Mouse (Mus musculus): ENCODE data around the gene Pqbp1.
"Not testable (repeated sequence)": the region's sequence is repeated elsewhere in the genome, so short reads cannot be mapped to it uniquely, and the experiment has no call there.

The Pqbp1 gene

GRCm38 (mm10) chrX:7898880-7899874 lies at the start of gene Pqbp1, which contains the start of gene Timm17b:
Pqbp1 (minus strand) TSS chrX:7899269.
Timm17b (plus strand) TSS chrX:7899357.
- DNase-seq (ENCODE audit: low read depth) = peak; percentile 94

- peak; percentile 94 for DNase-seq (ENCODE audit: low read depth)
Measured at GRCm38 (mm10) chrX:7947900-7948492, 48.9 kb upstream of the Pqbp1 start.

GRCm38 (mm10) chrX:7947108-7947899 lies 48.2 kb upstream of the Pqbp1 start, which contains the start of gene Hdac6:
Hdac6 (minus strand) TSS chrX:7947889.
- DNase-seq (ENCODE audit: low read depth) = no peak

GRCm38 (mm10) chrX:7945618-7946017 lies 46.5 kb upstream of the Pqbp1 start:
- DNase-seq (ENCODE audit: low read depth) = no peak

- DNase-seq (ENCODE audit: low read depth) = no peak
Measured at GRCm38 (mm10) chrX:7937667-7938066, 38.6 kb upstream of the Pqbp1 start.

GRCm38 (mm10) chrX:7936874-7937273 lies 37.8 kb upstream of the Pqbp1 start:
- no peak for DNase-seq (ENCODE audit: low read depth)

- no peak for DNase-seq (ENCODE audit: low read depth)
Measured at GRCm38 (mm10) chrX:7928270-7928790, 29.3 kb upstream of the Pqbp1 start, which contains the start of gene Eras. Eras (minus strand) TSS chrX:7928607.

- DNase-seq (ENCODE audit: low read depth) = no peak
Measured at GRCm38 (mm10) chrX:7927116-7927515, 28.0 kb upstream of the Pqbp1 start.

GRCm38 (mm10) chrX:7926266-7926665 lies 27.2 kb upstream of the Pqbp1 start:
- DNase-seq (ENCODE audit: low read depth) = no peak

GRCm38 (mm10) chrX:7922032-7922431 lies 23.0 kb upstream of the Pqbp1 start:
- no peak for DNase-seq (ENCODE audit: low read depth)

- DNase-seq (ENCODE audit: low read depth) = no peak
Measured at GRCm38 (mm10) chrX:7919601-7920383, 20.7 kb upstream of the Pqbp1 start, which contains the start of gene Pcsk1n. Pcsk1n (plus strand) TSS chrX:7919822.

GRCm38 (mm10) chrX:7917960-7918359 lies 18.9 kb upstream of the Pqbp1 start:
- peak; percentile 17 for DNase-seq (ENCODE audit: low read depth)

- peak; percentile 25 for DNase-seq (ENCODE audit: low read depth)
Measured at GRCm38 (mm10) chrX:7915669-7916068, 16.6 kb upstream of the Pqbp1 start.

GRCm38 (mm10) chrX:7910473-7910872 lies 11.4 kb upstream of the Pqbp1 start:
- DNase-seq (ENCODE audit: low read depth) = no peak

GRCm38 (mm10) chrX:7909242-7909641 lies 10.2 kb upstream of the Pqbp1 start, which contains the start of gene Gm10490:
Gm10490 (plus strand) TSS chrX:7909542.
- DNase-seq (ENCODE audit: low read depth) = not testable (repeated sequence)

GRCm38 (mm10) chrX:7907735-7908134 lies 8.7 kb upstream of the Pqbp1 start, which contains the start of gene Gm10491:
Gm10491 (minus strand) TSS chrX:7907835.
- DNase-seq (ENCODE audit: low read depth) = no peak

- DNase-seq (ENCODE audit: low read depth) = no peak
Measured at GRCm38 (mm10) chrX:7904441-7904840, 5.4 kb upstream of the Pqbp1 start.

GRCm38 (mm10) chrX:7898211-7898610 lies 858 bp downstream of the Pqbp1 start:
- DNase-seq (ENCODE audit: low read depth) = peak; percentile 53

- peak; percentile 84 for DNase-seq (ENCODE audit: low read depth)
Measured at GRCm38 (mm10) chrX:7883841-7884567, 15.1 kb downstream of the Pqbp1 start, which contains the start of gene Slc35a2. Slc35a2 (plus strand) TSS chrX:7884028.

GRCm38 (mm10) chrX:7879819-7880218 lies 19.2 kb downstream of the Pqbp1 start:
- peak; percentile 85 for DNase-seq (ENCODE audit: low read depth)

Data from induced T-regulatory cell, adult 2 months (primary cell).